Mouse (Mus musculus) midbrain, embryonic 14.5 days (tissue): ENCODE results near the gene Acap2. TPM values are rescaled to one million over a fixed set of nuclear protein-coding genes. Genes with fewer than 3 reads are reported as not detected.

ENCODE experiments used
- ATAC-seq: fragments of 200-750 bp; cut with Nextera tagmentation; 2 replicates; pipeline ENCODE4 v1.8.0; 2017; ENCODE audit warnings: moderate number of reproducible peaks, moderate library complexity; ENCODE audit not compliant: low FRiP score, low TSS enrichment
- DNase-seq: peaks from one replicate; pipeline ENCODE4 v3.0.0-alpha.2; 2015
- H3K27ac ChIP-seq: fragments of 300-500 bp; sonication (generic); replicated peaks from 2 replicates; pipeline ENCODE4 v1.5.1; 2014; ENCODE audit warnings: mild to moderate bottlenecking, low read depth, low read length, moderate library complexity
- H3K27me3 ChIP-seq: fragments of 300-500 bp; sonication (generic); 2 replicates; pipeline ENCODE4 v1.6.1; 2014; ENCODE audit warnings: low read length, control low read depth, mixed read lengths; ENCODE audit not compliant: control insufficient read depth, insufficient read depth
- H3K36me3 ChIP-seq: fragments of 300-500 bp; sonication (generic); 2 replicates; pipeline ENCODE4 v1.6.1; 2014; ENCODE audit warnings: low read length, control low read depth; ENCODE audit not compliant: control insufficient read depth, insufficient read depth
- H3K4me1 ChIP-seq: fragments of 300-500 bp; sonication (generic); 2 replicates; pipeline ENCODE4 v1.6.1; 2014; ENCODE audit warnings: mild to moderate bottlenecking, antibody characterized with exemption, low read length, control low read depth; ENCODE audit not compliant: control insufficient read depth, insufficient read depth
- H3K4me2 ChIP-seq: fragments of 300-500 bp; sonication (generic); 2 replicates; pipeline ENCODE4 v1.6.1; 2014; ENCODE audit warnings: mild to moderate bottlenecking, low read length, moderate library complexity
- H3K4me3 ChIP-seq: fragments of 300-500 bp; sonication (generic); replicated peaks from 2 replicates; pipeline ENCODE4 v1.5.1; 2014; ENCODE audit warnings: low read depth, low read length
- H3K9ac ChIP-seq: fragments of 300-500 bp; sonication (generic); replicated peaks from 2 replicates; pipeline ENCODE4 v1.6.1; 2014; ENCODE audit warnings: mild to moderate bottlenecking, low read length, moderate library complexity
- H3K9me3 ChIP-seq: fragments of 300-500 bp; sonication (generic); 2 replicates; pipeline ENCODE4 v1.6.1; 2016; ENCODE audit warnings: low read length, control low read depth, mixed read lengths; ENCODE audit not compliant: control insufficient read depth
- WGBS: fragments of 180-500 bp; shearing (Covaris S2); extraction: QIAGEN DNeasy Blood & Tissue Kit; methylation state at CpG from one replicate; pipeline ENCODE4 v1.1.7; 2014; 5-methylcytosine and 5-hydroxymethylcytosine counted together
- polyA plus RNA-seq: library from polyadenylated mRNA; unstranded; fragments of >200 nt; fragmentation: Nextera tagmentation; extraction: Ambion mirVana; gene quantifications from 2 replicates; pipeline ENCODE4 v1.2.1, GENCODE M21; 2014

The Acap2 gene
- 13.9 and 18.6 TPM in 2 replicates for polyA plus RNA-seq

GRCm38 (mm10) chr16:31200790-31201567, at the start of gene Acap2:
Gene Acap2 (minus strand): TSS chr16:31201245.
- peak; percentile 99 for ATAC-seq
- peak within 1 kb of the TSS; percentile 75 for H3K4me2 ChIP-seq
- DNase-seq = peak; percentile 98
- no peaks in the 10 kb centered on the region for H3K9me3 ChIP-seq
- peak within 1 kb of the TSS; percentile 93 for H3K27ac ChIP-seq
- H3K27me3 ChIP-seq = no peaks in the 10 kb centered on the region
- peak within 1 kb of the TSS; percentile 96 for H3K9ac ChIP-seq
- no peaks in the 10 kb centered on the region for H3K36me3 ChIP-seq
- H3K4me3 ChIP-seq = peak within 1 kb of the TSS; percentile 98
- peaks cover 20% of the 10 kb centered on the region for H3K4me1 ChIP-seq
- under 1% methylated on average over 73 of the region's 73 CpGs for WGBS

GRCm38 (mm10) chr16:31249401-31249800, 48.4 kb upstream of the Acap2 start:
- Histone ChIP-seq H3K27ac (no peak overlapping the region), H3K4me1 (no peaks in the 10 kb centered on the region), H3K27me3 (no peaks in the 10 kb centered on the region), H3K4me2 (no peak overlapping the region), H3K36me3 (peaks cover 8% of the 10 kb centered on the region), H3K9ac (no peak overlapping the region), H3K9me3 (no peaks in the 10 kb centered on the region), H3K4me3 (no peak overlapping the region)
- 86% methylated on average over 3 of the region's 3 CpGs for WGBS
- no peak for ATAC-seq
- DNase-seq = no peak

GRCm38 (mm10) chr16:31248717-31249116, 47.7 kb upstream of the Acap2 start:
- peaks cover 8% of the 10 kb centered on the region for H3K36me3 ChIP-seq
- no peaks in the 10 kb centered on the region for H3K9me3 ChIP-seq
- no peaks in the 10 kb centered on the region for H3K27me3 ChIP-seq
- DNase-seq (no peak), ATAC-seq (no peak)
- H3K4me2 ChIP-seq = no peak overlapping the region
- H3K4me3 ChIP-seq = no peak overlapping the region
- H3K27ac ChIP-seq = no peak overlapping the region
- H3K9ac ChIP-seq = no peak overlapping the region
- WGBS = 76% methylated on average over 13 of the region's 13 CpGs
- H3K4me1 ChIP-seq = no peaks in the 10 kb centered on the region

- WGBS = 87% methylated on average over 7 of the region's 7 CpGs
- Histone ChIP-seq H3K4me3 (no peak overlapping the region), H3K36me3 (peaks cover 2% of the 10 kb centered on the region; the same call in 1 of the 2 replicates), H3K27ac (no peak overlapping the region), H3K9me3 (no peaks in the 10 kb centered on the region), H3K27me3 (no peaks in the 10 kb centered on the region), H3K4me1 (no peaks in the 10 kb centered on the region), H3K9ac (no peak overlapping the region), H3K4me2 (no peak overlapping the region)
- ATAC-seq (no peak), DNase-seq (no peak)
Observed at GRCm38 (mm10) chr16:31247442-31247841, 46.4 kb upstream of the Acap2 start.

GRCm38 (mm10) chr16:31244053-31244452, 43.0 kb upstream of the Acap2 start:
- no peak overlapping the region for H3K9ac ChIP-seq
- H3K4me3 ChIP-seq = no peak overlapping the region
- no peak overlapping the region for H3K4me2 ChIP-seq
- H3K9me3 ChIP-seq = no peaks in the 10 kb centered on the region
- ATAC-seq (no peak), DNase-seq (peak; percentile 8)
- 78% methylated on average over 3 of the region's 3 CpGs for WGBS
- H3K4me1 ChIP-seq = no peaks in the 10 kb centered on the region
- no peaks in the 10 kb centered on the region for H3K27me3 ChIP-seq
- H3K36me3 ChIP-seq = no peaks in the 10 kb centered on the region
- no peak overlapping the region for H3K27ac ChIP-seq

GRCm38 (mm10) chr16:31241433-31241832, 40.4 kb upstream of the Acap2 start:
- no peaks in the 10 kb centered on the region for H3K27me3 ChIP-seq
- no peaks in the 10 kb centered on the region for H3K9me3 ChIP-seq
- WGBS = 82% methylated on average over 9 of the region's 9 CpGs
- no peak overlapping the region for H3K27ac ChIP-seq
- ATAC-seq (no peak), DNase-seq (no peak)
- H3K36me3 ChIP-seq = no peaks in the 10 kb centered on the region
- no peak overlapping the region for H3K9ac ChIP-seq
- no peaks in the 10 kb centered on the region for H3K4me1 ChIP-seq
- H3K4me2 ChIP-seq = no peak overlapping the region
- no peak overlapping the region for H3K4me3 ChIP-seq

- Histone ChIP-seq H3K9me3 (no peaks in the 10 kb centered on the region), H3K4me1 (no peaks in the 10 kb centered on the region), H3K27ac (no peak overlapping the region), H3K27me3 (no peaks in the 10 kb centered on the region), H3K36me3 (no peaks in the 10 kb centered on the region), H3K4me3 (no peak overlapping the region), H3K4me2 (no peak overlapping the region), H3K9ac (no peak overlapping the region)
- ATAC-seq (no peak), DNase-seq (no peak)
- WGBS = 92% methylated on average over 8 of the region's 8 CpGs
Observed at GRCm38 (mm10) chr16:31240569-31240968, 39.5 kb upstream of the Acap2 start.

- no peak overlapping the region for H3K4me3 ChIP-seq
- no peak overlapping the region for H3K4me2 ChIP-seq
- H3K36me3 ChIP-seq = no peaks in the 10 kb centered on the region
- H3K9ac ChIP-seq = no peak overlapping the region
- DNase-seq (no peak), ATAC-seq (no peak)
- no peaks in the 10 kb centered on the region for H3K27me3 ChIP-seq
- H3K27ac ChIP-seq = no peak overlapping the region
- 0 out of 2 replicates have a peak, but pooled peaks cover 6% of the 10 kb centered on the region for H3K4me1 ChIP-seq
- WGBS = 87% methylated on average over 5 of the region's 5 CpGs
- no peaks in the 10 kb centered on the region for H3K9me3 ChIP-seq
Observed at GRCm38 (mm10) chr16:31238281-31238680, 37.2 kb upstream of the Acap2 start.
